Mouse (Mus musculus) embryonic fibroblast, embryonic 13.5 days (primary cell): ENCODE results near the gene Map4k3.

Source experiments
- CTCF ChIP-seq: IDR thresholded peaks from 2 replicates; pipeline ENCODE4 v1.5.1; 2011; ENCODE audit warnings: mild to moderate bottlenecking, control low read depth, low read length, moderate library complexity, borderline replicate concordance; ENCODE audit not compliant: insufficient read depth
- POLR2A ChIP-seq: IDR thresholded peaks from 2 replicates; pipeline ENCODE4 v1.6.1; 2011; ENCODE audit warnings: low read depth, mild to moderate bottlenecking, control low read depth, low read length, moderate library complexity

DNA sequence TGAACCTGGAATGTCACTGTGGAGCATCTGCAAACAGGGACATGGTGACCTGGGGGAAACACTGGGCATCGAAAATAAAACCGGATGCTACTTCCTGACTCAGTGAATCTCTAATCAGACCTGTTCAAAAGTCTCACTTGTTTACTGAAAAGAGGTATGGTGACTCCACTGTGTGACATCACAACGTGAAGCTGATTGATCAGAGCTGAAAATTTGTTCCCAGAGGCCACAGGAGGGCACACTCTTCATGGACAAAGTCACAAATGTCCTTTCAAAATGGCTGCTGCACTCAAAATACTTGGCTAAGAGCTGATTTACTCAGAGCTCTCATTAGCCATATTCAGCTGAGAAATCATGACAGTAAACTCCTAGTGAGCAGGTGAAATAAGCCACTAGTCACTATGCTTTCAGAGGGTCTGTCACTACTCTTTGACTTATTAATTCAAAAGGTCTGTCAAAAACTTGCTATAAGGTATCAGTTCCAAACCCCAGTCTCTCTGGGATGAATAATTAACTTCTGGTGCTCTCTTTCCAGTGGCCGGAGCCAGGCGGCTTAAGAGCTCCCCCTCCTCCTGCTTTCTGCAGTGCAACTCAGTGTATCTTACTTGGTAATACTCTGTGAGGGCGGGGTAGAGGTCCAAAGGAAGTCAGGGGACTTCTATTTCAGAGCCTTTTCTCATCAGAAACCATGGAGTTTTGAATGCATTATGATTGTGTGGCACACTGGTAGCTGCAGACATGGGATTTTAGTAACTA is 44.3 kb downstream of the Map4k3 start:
- TF ChIP-seq POLR2A (no peak), CTCF (no peak)
